Mouse (Mus musculus): ENCODE data around the gene Cc2d1a.

DNA sequence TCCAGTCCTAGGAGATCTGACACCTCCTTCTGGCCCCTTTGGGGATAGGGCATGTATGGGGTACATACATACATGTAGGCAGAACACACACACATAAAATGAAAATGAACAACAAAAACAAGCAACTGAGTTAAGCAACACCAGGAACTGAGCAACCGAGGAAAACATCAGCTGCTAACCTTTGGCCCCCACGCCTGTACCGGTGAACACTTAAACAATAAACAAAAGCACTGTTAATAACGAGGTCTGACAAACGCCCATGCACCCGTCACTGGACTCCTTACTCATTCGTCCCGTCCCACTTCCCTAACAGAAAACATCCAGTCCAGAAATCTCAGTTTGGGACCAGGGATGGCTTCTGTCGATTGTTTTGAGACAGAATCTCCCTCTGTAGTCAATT lies 58.5 kb downstream of the Cc2d1a start:
- TF ChIP-seq MAFK (IDR thresholded peaks at IDR 0.05; ENCODE audit: insufficient read depth, low read depth, low read length) (no peak), ZNF384 (IDR thresholded peaks at IDR 0.05; ENCODE audit: low read depth, low read length) (no peak), CHD2 (IDR thresholded peaks at IDR 0.05; ENCODE audit: low read depth, low read length) (no peak), HCFC1 (IDR thresholded peaks at IDR 0.05; ENCODE audit: borderline replicate concordance, insufficient read depth, low read length) (no peak), ZC3H11A (IDR thresholded peaks at IDR 0.05; ENCODE audit: borderline replicate concordance, low read depth, low read length) (no peak)

Measured in ES-E14 (cell line).